Mouse (Mus musculus): Measurements from ENCODE around the gene Pafah2.

Gene Pafah2

GRCm38 (mm10) chr4:134425088-134425487 lies 29.0 kb downstream of the Pafah2 start:
- DNase-seq = no peak

GRCm38 (mm10) chr4:134430381-134431004 lies 34.4 kb downstream of the Pafah2 start:
- peak in 1 of 2 experiments; percentile 34 for DNase-seq

- no peak for DNase-seq
Observed at GRCm38 (mm10) chr4:134432686-134433360, 36.7 kb downstream of the Pafah2 start.

GRCm38 (mm10) chr4:134436185-134436584 lies 40.1 kb downstream of the Pafah2 start:
- no peak for DNase-seq

GRCm38 (mm10) chr4:134436659-134437058 lies 40.5 kb downstream of the Pafah2 start:
- no peak for DNase-seq

DNA sequence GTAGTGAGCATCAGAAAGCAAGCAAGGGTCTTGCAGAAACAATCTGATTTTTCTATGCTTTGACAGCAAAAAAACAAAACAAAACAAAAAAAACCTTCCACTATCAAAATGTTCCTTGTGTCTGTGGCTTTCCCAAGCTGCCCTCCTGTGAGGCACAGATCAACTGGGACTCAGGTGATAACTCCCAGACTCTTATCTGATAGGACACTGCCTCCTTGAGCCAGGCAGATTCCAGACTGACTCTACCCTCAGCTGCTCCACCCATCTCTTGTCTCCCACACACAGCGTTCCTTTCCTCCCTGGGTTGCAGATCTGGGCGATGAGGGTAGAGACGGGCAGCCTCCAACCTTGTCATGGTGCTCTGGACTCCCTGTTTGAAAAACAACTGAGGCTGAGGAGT lies 43.0 kb downstream of the Pafah2 start:
- DNase-seq = no peak

GRCm38 (mm10) chr4:134439919-134440318 lies 43.8 kb downstream of the Pafah2 start:
- no peak for DNase-seq

DNA sequence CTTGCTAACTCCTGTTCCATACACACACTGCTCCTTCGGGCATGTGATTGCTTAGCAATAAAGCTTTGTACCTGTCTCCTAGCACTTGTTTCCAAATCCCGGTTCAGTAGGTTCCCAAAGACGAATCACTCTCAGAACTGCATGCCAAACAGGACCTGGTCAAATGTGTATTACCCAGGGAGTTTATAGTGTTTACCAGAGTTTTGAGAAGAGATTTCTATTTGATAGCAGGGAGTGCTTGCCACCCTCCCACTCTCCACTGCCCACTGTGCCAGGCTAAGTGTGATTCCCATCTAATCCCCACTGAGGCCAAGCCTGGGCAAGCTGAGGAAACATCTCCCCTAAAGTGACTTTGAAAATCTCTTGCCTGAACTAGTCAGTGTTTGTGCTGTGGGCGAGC lies 46.1 kb downstream of the Pafah2 start:
- no peak for DNase-seq

DNA sequence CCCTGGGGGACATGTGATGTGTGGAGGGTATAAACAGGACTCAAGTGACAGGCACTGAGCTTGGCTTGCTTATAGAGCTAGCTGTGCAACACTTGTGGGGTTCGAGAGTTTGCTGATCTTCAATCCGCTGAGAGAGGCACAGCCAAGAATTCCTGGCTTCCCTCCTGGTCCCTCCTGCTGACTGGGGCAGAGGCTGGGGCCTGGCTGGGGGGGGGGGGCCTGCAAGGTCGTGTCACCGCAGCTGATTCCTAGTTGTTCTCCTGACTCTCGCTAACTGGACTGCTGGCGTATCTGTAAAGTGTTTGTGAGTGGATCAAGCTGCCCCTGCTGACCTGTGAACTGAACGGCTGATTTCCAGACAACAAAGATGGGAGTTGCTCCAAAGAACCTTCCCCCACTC lies 47.5 kb downstream of the Pafah2 start:
- no peak for DNase-seq

GRCm38 (mm10) chr4:134444949-134445348 lies 48.8 kb downstream of the Pafah2 start:
- no peak for DNase-seq

GRCm38 (mm10) chr4:134445489-134445888 lies 49.4 kb downstream of the Pafah2 start:
- DNase-seq = no peak

GRCm38 (mm10) chr4:134447966-134448365 lies 51.8 kb downstream of the Pafah2 start:
- no peak for DNase-seq

DNA sequence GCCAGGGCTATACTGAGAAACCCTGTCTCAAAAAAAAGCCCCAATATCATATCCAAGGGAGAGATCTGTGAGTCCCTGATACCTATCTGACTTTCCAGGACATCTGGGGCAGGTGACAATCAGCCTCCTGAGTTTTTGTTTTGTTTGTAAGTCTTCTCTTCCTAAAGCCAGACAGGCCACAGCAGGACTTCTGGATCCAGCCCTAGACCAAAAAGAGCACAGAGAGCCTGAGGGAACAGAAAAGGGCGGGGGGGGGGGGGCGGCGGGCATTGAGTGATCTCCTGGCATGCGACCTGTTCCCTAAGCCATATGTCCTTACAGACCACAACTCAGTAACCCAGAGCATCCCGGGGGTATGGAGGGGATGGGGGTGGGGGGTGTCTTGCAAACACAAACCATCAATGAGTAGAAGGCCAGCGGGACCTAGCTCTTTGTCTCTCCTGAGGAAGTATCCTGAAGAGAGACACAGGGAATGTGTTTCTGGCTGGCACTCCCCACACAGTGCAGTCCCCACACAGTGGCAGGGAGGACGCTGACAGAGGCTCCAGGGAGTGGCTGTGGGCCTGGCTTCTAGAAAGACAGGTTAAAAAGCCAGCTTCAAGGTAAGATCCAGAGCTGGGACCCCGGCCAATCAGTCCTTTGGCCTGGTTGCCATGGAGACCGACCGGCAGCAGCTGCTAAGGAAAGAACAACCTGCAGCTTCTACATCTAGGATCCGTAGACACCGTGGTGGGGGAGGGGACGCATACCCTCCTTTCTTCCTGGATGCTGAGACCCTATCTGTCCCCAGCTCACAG lies 53.7 kb downstream of the Pafah2 start:
- DNase-seq = peak; percentile 27 to 55

- DNase-seq = peak; percentile 68 to 92
Observed at GRCm38 (mm10) chr4:134450392-134451195, 54.5 kb downstream of the Pafah2 start.

DNA sequence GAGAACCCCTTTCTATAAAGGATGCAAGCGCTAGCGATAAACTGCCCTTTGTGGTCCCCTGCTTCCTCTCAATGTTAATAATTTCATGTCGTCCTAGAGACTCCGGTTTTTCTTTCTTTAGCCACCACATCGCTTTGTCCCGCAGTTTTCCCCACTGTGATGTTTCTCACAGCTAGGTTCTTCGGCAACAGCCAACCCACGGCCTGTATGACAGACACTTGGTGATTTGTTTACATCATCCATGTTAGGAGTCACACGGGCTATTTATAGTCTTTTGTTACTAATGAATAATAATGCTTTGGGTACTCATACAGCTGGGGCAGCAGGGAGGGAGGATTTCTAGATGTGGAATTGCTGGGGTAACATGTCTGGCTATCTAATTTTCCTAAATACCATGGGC lies 55.4 kb downstream of the Pafah2 start:
- DNase-seq = no peak

DNA sequence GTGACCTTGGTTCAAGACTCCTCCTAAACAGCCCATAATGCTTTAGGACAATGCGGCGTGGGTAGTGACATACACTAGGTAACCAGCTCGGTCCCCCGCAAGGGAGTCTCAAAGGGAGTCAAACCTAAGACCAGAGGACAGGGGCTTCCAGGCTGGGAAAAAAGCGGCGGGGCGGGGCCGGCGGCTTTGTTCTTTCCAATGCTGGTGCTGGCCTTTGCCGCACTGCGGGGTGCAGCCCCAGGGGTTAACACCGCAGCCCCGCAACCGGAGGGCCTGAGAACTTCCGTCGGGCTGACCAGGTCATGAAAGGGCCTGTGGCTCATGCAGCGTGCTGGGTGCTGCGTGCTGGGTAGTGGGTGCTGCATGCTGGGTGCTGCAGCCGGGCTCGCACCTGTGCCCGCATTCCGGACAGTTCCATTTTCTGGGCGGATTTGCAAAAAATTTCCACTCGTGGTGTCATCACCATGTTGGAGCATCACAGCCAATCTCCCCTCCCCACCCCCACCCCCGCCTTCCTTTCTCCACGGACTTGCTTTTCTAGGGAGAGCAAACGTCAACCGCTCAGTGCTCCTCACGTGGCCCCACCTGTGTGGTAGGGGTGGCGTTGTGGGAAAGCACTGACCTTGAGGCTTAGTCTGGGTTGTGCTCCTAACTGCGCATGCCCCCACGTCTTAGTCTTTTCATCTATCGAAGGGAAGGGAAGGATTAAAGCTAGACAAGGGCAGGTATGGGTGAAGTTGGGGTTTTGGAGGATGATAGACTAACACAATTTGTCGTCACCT lies 57.7 kb downstream of the Pafah2 start:
- peak; percentile 46 to 80 for DNase-seq

GRCm38 (mm10) chr4:134455310-134455709 lies 59.2 kb downstream of the Pafah2 start:
- peak; percentile 49 to 76 for DNase-seq

GRCm38 (mm10) chr4:134457130-134457825 lies 61.2 kb downstream of the Pafah2 start:
- DNase-seq = no peak

DNA sequence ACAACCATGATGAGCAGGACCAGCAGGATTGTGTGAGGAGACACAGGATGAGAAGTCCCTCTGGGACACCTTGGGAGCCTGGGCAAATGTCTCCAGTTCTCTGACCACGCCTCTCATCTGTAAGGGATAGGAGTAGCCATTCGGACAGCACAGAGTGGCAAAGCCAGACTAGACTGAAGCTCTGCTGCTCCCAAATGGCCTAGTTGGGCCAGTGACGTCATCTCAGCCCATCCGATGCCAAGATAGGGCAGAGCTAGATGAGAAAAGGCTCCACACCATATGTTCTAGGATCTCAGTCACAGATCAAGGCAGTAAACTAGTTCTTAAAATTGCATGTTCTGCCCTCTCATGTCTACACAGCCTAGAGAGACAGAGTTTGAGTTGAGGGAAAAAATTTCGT lies 62.7 kb downstream of the Pafah2 start:
- DNase-seq = no peak

DNA sequence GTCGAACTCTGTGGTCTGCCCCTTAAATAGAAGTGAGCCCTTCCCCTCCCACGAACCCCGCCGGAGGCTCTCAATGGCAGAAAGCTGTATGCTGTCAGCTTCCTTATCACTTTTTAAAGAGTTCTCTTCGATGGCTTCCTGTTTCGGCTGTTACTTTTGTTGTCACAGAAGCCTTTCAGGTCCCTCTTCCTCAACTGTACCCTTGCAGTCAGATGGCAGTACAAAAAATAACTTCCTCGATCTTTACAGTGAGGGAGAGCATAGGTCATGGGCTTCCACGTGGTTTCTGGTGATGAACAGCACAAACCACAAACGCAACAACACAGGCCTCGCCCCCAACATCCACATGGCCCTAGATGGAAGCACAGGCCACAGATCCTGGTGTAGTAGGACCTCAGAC lies 64.2 kb downstream of the Pafah2 start:
- no peak for DNase-seq

GRCm38 (mm10) chr4:134461252-134461651 lies 65.1 kb downstream of the Pafah2 start:
- DNase-seq = no peak

- DNase-seq = no peak
Observed at GRCm38 (mm10) chr4:134465789-134466188, 69.7 kb downstream of the Pafah2 start.
